ENCODE assay signal across 8 mouse cellular contexts in the genomic region with DNA sequence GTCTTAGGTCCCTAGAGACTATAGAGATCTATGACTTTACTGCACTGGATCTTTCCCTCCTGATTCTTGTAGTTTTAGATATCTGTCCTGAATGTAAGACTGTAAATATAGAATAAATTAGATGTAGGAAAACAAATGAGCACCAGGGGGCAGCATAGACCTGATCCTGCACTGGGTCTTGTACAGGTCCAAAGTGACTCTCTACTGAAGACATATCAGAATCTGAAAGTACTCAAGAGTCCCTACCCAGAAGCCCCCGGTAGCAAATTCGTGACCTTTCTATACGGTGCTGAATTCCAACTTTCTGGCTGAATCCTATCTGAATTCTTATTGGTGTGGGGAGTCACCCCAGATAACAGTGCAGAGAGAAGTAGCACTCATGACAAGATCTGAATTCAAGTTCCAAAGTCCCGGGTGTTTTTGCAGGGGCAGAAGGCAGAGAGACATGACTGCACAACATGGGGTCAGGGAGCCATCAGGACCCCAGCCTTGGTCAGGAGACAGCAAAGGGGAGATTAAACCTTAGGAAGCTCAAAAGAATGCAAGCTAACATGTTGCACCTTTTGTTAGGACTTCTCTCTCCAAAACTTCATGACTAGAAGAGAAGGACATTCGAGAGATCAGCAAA.
DNase-seq lines count a peak whose midpoint lies in the region; ATAC-seq and TF ChIP-seq lines count a peak whose summit lies in the region.

No protein-coding gene starts in this region.

- TF ChIP-seq POLR2A in embryonic fibroblast, embryonic 13.5 days (IDR thresholded peaks at IDR 0.05; ENCODE audit: low read depth, low read length): no peak

- peak; percentile 51 for DNase-seq in right cerebral cortex, adult 18-20 months
- no peak for DNase-seq in right cerebral cortex, postnatal 36 days (ENCODE audit: low spot score in 2 of 2)
- peak; percentile 83 for DNase-seq in brain, adult 2 months (ENCODE audit: low read depth, low spot score)
- DNase-seq in hindbrain, embryonic 10.5 days (ENCODE audit: low spot score): peak; percentile 31
- peak; percentile 71 to 80 for DNase-seq in layer of hippocampus, adult 2 months (ENCODE audit: low spot score in 2 of 2)
- DNase-seq in spleen, postnatal 4 days (ENCODE audit: low spot score in 2 of 2): peak; percentile 20 to 68

- WGBS in hindbrain, embryonic 10.5 days: 59% methylated on average over 5 of the region's 5 CpGs

- peak; percentile 81 for ATAC-seq in megakaryocyte-erythroid progenitor cell, adult 5-6 weeks (replicated peaks; ENCODE audit: low FRiP score, low TSS enrichment, poor library complexity, severe bottlenecking)

- no peaks in the 10 kb centered on the region for H3K4me1 ChIP-seq in embryonic fibroblast, embryonic 13.5 days (ENCODE audit: control insufficient read depth, insufficient read depth, low read length)
- peaks cover 5% of the 10 kb centered on the region; the same call in 1 of the 2 replicates for H3K4me1 ChIP-seq in hindbrain, embryonic 10.5 days (replicated peaks)

- H3K27ac ChIP-seq in embryonic fibroblast, embryonic 13.5 days (ENCODE audit: insufficient read depth, low read length): no peak overlapping the region
- H3K27ac ChIP-seq in hindbrain, embryonic 10.5 days: no peak overlapping the region
- no peak overlapping the region for H3K27ac ChIP-seq in layer of hippocampus, adult 2 months

- no peak overlapping the region for H3K4me3 ChIP-seq in embryonic fibroblast, embryonic 13.5 days (ENCODE audit: insufficient read depth, low read length)
- no peak overlapping the region for H3K4me3 ChIP-seq in hindbrain, embryonic 10.5 days
- peak overlapping the region; percentile 3; the same call in 1 of the 2 replicates for H3K4me3 ChIP-seq in layer of hippocampus, adult 2 months

- no peaks in the 10 kb centered on the region for H3K27me3 ChIP-seq in hindbrain, embryonic 10.5 days (ENCODE audit: insufficient read depth, poor library complexity, severe bottlenecking)

- TF ChIP-seq CTCF in embryonic fibroblast, embryonic 13.5 days (IDR thresholded peaks at IDR 0.05; ENCODE audit: borderline replicate concordance, insufficient read depth, low read length): peak; percentile 21; the same call in 1 of the 2 replicates
- TF ChIP-seq CTCF in layer of hippocampus, adult 2 months (conservative IDR thresholded peaks at IDR 0.05): peak; percentile 93

- no peaks in the 10 kb centered on the region for H3K36me3 ChIP-seq in hindbrain, embryonic 10.5 days

- no peaks in the 10 kb centered on the region for H3K9me3 ChIP-seq in hindbrain, embryonic 10.5 days

Comparison
In these comparisons a context has a peak if more than half of its experiments do, and no peak if none do; other contexts are left out.
1. DNase-seq: peak in right cerebral cortex, adult 18-20 months (single experiment), brain, adult 2 months (single experiment), hindbrain, embryonic 10.5 days (single experiment), layer of hippocampus, adult 2 months (2 of 2) and spleen, postnatal 4 days (2 of 2); none in right cerebral cortex, postnatal 36 days (0 of 2).